Mouse (Mus musculus) megakaryocyte, embryonic 14.5 days (primary cell): Measurements from ENCODE around the gene Tusc1.

Experiments used
- FLI1 ChIP-seq: IDR thresholded peaks from 2 replicates; pipeline ENCODE4 v1.6.1; 2012; ENCODE audit warnings: low read length, inconsistent platforms, mixed read lengths
- GATA1 ChIP-seq: IDR thresholded peaks from 3 replicates; pipeline ENCODE4 v1.6.1; 2012; ENCODE audit warnings: mixed read lengths, low read length, inconsistent platforms, borderline replicate concordance

GRCm38 (mm10) chr4:93337977-93338376 lies 2.7 kb upstream of the Tusc1 start:
- no peak for TF ChIP-seq GATA1
- TF ChIP-seq FLI1: no peak
